Mouse (Mus musculus): ENCODE measurements around the gene Frmd4a. TPM values are rescaled to one million over a fixed set of nuclear protein-coding genes. Genes with fewer than 3 reads are reported as not detected.

The Frmd4a gene
- total and polyA plus RNA-seq, 2 experiments from 2014 or later: 42.5 to 60.2 TPM

- Histone ChIP-seq H3K27ac (ENCODE audit: low read depth, low read length) (no peak overlapping the region), H3K9me3 (ENCODE audit: low read length) (no peaks in the 10 kb centered on the region), H3K27me3 (ENCODE audit: insufficient read depth, low read length) (no peaks in the 10 kb centered on the region), H3K9ac (replicated peaks; ENCODE audit: low read length, poor library complexity, severe bottlenecking) (no peak overlapping the region), H3K36me3 (ENCODE audit: insufficient read depth, low read length) (no peaks in the 10 kb centered on the region), H3K4me3 (ENCODE audit: low read depth, low read length) (no peak overlapping the region), H3K4me1 (ENCODE audit: insufficient read depth, low read length) (peaks cover 7% of the 10 kb centered on the region; the same call in 1 of the 2 replicates), H3K4me2 (ENCODE audit: low read depth, low read length, poor library complexity, severe bottlenecking) (no peak overlapping the region)
- no peak for ATAC-seq (ENCODE audit: low FRiP score)
- no peak for TF ChIP-seq CTCF (IDR thresholded peaks at IDR 0.05)
- 85% methylated on average over 7 of the region's 7 CpGs for WGBS
- no peak for DNase-seq (ENCODE audit: low spot score)
Measured at GRCm38 (mm10) chr2:4394641-4395040, 377.1 kb downstream of the Frmd4a start.

- no peak for TF ChIP-seq CTCF (IDR thresholded peaks at IDR 0.05)
- Histone ChIP-seq H3K9me3 (ENCODE audit: low read length) (no peaks in the 10 kb centered on the region), H3K4me1 (ENCODE audit: insufficient read depth, low read length) (peaks cover 15% of the 10 kb centered on the region), H3K27me3 (ENCODE audit: insufficient read depth, low read length) (no peaks in the 10 kb centered on the region), H3K9ac (replicated peaks; ENCODE audit: low read length, poor library complexity, severe bottlenecking) (no peak overlapping the region), H3K36me3 (ENCODE audit: insufficient read depth, low read length) (no peaks in the 10 kb centered on the region), H3K27ac (ENCODE audit: low read depth, low read length) (peak overlapping the region; percentile 96; the same call in 1 of the 2 replicates), H3K4me2 (ENCODE audit: low read depth, low read length, poor library complexity, severe bottlenecking) (no peak overlapping the region), H3K4me3 (ENCODE audit: low read depth, low read length) (no peak overlapping the region)
- WGBS: 71% methylated on average over 1 of the region's 1 CpGs
- ATAC-seq (ENCODE audit: low FRiP score) (no peak), DNase-seq (ENCODE audit: low spot score) (no peak)
Measured at GRCm38 (mm10) chr2:4399721-4400120, 382.2 kb downstream of the Frmd4a start.

GRCm38 (mm10) chr2:4400771-4401596, 383.5 kb downstream of the Frmd4a start:
- peak; percentile 78 for DNase-seq (ENCODE audit: low spot score)
- ATAC-seq (ENCODE audit: low FRiP score): peak; percentile 71
- TF ChIP-seq CTCF (IDR thresholded peaks at IDR 0.05): no peak
- Histone ChIP-seq H3K27ac (ENCODE audit: low read depth, low read length) (peak overlapping the region; percentile 96), H3K4me1 (ENCODE audit: insufficient read depth, low read length) (peaks cover 15% of the 10 kb centered on the region), H3K9me3 (ENCODE audit: low read length) (no peaks in the 10 kb centered on the region), H3K4me3 (ENCODE audit: low read depth, low read length) (peak overlapping the region; percentile 78), H3K36me3 (ENCODE audit: insufficient read depth, low read length) (no peaks in the 10 kb centered on the region), H3K27me3 (ENCODE audit: insufficient read depth, low read length) (no peaks in the 10 kb centered on the region), H3K4me2 (ENCODE audit: low read depth, low read length, poor library complexity, severe bottlenecking) (peak overlapping the region; percentile 84), H3K9ac (replicated peaks; ENCODE audit: low read length, poor library complexity, severe bottlenecking) (peak overlapping the region; percentile 90)
- 0% methylated on average over 46 of the region's 74 CpGs for WGBS

DNA sequence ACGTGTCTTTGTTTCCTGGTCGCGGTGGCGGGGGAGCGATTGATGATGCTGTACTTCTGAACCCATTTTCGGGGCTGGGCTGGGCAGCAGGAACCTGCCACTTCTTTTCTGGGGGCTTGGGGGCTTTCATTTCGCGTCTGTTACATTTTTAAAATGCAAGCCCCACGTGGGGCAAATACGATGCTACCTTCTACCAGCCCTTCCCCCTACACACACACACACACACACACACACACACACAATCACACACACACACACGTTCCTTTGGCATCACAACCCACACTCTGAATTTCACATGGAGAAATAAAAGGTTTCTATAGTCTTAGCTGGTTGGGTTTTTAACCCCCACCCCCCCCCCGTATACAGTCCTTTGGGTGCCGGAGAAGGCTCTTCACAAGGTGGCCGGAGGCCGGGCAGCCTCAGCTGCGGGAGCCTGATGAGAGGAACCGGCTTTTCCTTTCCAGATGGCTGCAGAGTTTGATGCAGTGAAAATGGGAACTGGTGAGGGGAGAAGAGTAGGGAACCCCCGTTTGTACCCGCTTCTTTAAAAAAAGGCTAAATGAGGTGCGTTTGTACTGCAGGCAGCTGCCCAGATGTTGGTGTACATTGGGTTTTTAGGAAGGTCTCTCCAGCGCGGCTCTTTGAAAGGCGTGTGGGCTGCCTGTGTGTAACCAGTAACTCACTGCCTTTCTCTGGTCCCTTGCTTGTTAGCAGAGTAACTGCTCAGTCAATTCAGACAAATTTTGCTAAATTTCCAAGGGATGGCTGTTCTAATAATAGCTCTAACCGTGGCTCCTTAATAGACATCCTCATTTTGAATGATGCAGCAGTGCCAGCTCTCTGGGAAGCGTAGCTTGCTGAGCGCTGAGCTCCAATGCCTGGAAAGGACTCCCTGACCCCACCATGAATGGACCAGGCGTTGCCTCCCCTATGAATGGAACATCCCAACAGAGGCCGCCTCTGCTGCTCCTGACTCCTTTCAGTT, 384.4 kb downstream of the Frmd4a start:
- Histone ChIP-seq H3K4me1 (ENCODE audit: insufficient read depth, low read length) (peaks cover 15% of the 10 kb centered on the region), H3K27me3 (ENCODE audit: insufficient read depth, low read length) (no peaks in the 10 kb centered on the region), H3K4me2 (ENCODE audit: low read depth, low read length, poor library complexity, severe bottlenecking) (peak overlapping the region; percentile 84), H3K27ac (ENCODE audit: low read depth, low read length) (peak overlapping the region; percentile 96), H3K36me3 (ENCODE audit: insufficient read depth, low read length) (no peaks in the 10 kb centered on the region), H3K9ac (replicated peaks; ENCODE audit: low read length, poor library complexity, severe bottlenecking) (peak overlapping the region; percentile 90), H3K9me3 (ENCODE audit: low read length) (no peaks in the 10 kb centered on the region), H3K4me3 (ENCODE audit: low read depth, low read length) (peak overlapping the region; percentile 78)
- ATAC-seq (ENCODE audit: low FRiP score) (peak; percentile 73), DNase-seq (ENCODE audit: low spot score) (peak; percentile 91)
- WGBS: 1% methylated on average over 28 of the region's 28 CpGs
- TF ChIP-seq CTCF (IDR thresholded peaks at IDR 0.05): no peak

DNA sequence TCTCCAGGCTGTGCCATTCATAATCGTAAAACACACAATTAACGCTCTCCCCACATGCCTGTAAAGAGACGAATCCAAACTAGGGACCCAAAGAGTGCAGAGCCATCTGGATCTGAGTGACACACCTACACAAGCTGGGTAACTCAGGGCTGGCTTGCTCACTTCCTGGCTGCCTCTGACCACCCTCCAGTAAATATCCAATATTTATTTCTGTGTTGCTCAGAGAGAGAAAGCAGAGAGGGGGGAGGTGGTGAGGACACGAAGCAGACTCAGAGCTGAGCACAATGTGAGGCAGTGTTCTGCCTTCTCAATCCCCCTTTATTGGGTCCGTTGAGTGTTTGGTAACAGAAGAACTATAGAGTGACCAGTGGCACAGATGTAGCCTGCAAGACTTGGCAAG, 389.5 kb downstream of the Frmd4a start:
- Histone ChIP-seq H3K27ac (ENCODE audit: low read depth, low read length) (no peak overlapping the region), H3K36me3 (ENCODE audit: insufficient read depth, low read length) (no peaks in the 10 kb centered on the region), H3K9me3 (ENCODE audit: low read length) (no peaks in the 10 kb centered on the region), H3K27me3 (ENCODE audit: insufficient read depth, low read length) (no peaks in the 10 kb centered on the region), H3K9ac (replicated peaks; ENCODE audit: low read length, poor library complexity, severe bottlenecking) (no peak overlapping the region), H3K4me1 (ENCODE audit: insufficient read depth, low read length) (peaks cover 18% of the 10 kb centered on the region), H3K4me3 (ENCODE audit: low read depth, low read length) (no peak overlapping the region), H3K4me2 (ENCODE audit: low read depth, low read length, poor library complexity, severe bottlenecking) (no peak overlapping the region)
- ATAC-seq (ENCODE audit: low FRiP score) (peak; percentile 21; the same call in 1 of the 2 replicates), DNase-seq (ENCODE audit: low spot score) (peak; percentile 69)
- no peak for TF ChIP-seq CTCF (IDR thresholded peaks at IDR 0.05)
- WGBS: 55% methylated on average over 5 of the region's 5 CpGs

Measured in midbrain, postnatal 0 days (tissue).